Mouse (Mus musculus): ENCODE measurements around the gene Gm28308. TPM values are rescaled to one million over a fixed set of nuclear protein-coding genes. Genes with fewer than 3 reads are reported as not detected.

The Gm28308 gene
- total and polyA plus RNA-seq, 3 experiments = not detected

GRCm38 (mm10) chr6:52167736-52168161, 45.4 kb downstream of the Gm28308 start:
- H3K36me3 ChIP-seq (ENCODE audit: control insufficient read depth, insufficient read depth, low read length) = no peaks in the 10 kb centered on the region
- H3K9ac ChIP-seq (ENCODE audit: low read depth, low read length) = no peak overlapping the region
- 22% methylated on average over 14 of the region's 14 CpGs for WGBS
- TF ChIP-seq EP300 (IDR thresholded peaks at IDR 0.05; ENCODE audit: insufficient read depth, low read depth, low read length) (no peak), CTCF (IDR thresholded peaks at IDR 0.05) (no peak), POLR2A (IDR thresholded peaks at IDR 0.05; ENCODE audit: insufficient read depth, low read depth, low read length) (no peak)
- H3K79me2 ChIP-seq (replicated peaks; ENCODE audit: control insufficient read depth, insufficient read depth, low read length) = no peaks in the 10 kb centered on the region
- peaks cover 24% of the 10 kb centered on the region for H3K27me3 ChIP-seq (ENCODE audit: control insufficient read depth, insufficient read depth, low read length)
- no peak overlapping the region for H3K27ac ChIP-seq
- H3K4me1 ChIP-seq (ENCODE audit: control insufficient read depth, insufficient read depth, low read length) = no peaks in the 10 kb centered on the region
- no peak for DNase-seq
- no peak overlapping the region for H3K4me3 ChIP-seq
- intact Hi-C loops (cut with DNase I) = no loop called here

- no peak for DNase-seq
- Histone ChIP-seq H3K27ac (no peak overlapping the region), H3K36me3 (ENCODE audit: control insufficient read depth, insufficient read depth, low read length) (no peaks in the 10 kb centered on the region), H3K4me1 (ENCODE audit: control insufficient read depth, insufficient read depth, low read length) (no peaks in the 10 kb centered on the region), H3K27me3 (ENCODE audit: control insufficient read depth, insufficient read depth, low read length) (peaks cover 20% of the 10 kb centered on the region), H3K9ac (ENCODE audit: low read depth, low read length) (no peak overlapping the region), H3K4me3 (no peak overlapping the region), H3K79me2 (replicated peaks; ENCODE audit: control insufficient read depth, insufficient read depth, low read length) (no peaks in the 10 kb centered on the region)
- intact Hi-C loops (cut with DNase I) = no loop called here
- 37% methylated on average over 1 of the region's 1 CpGs for WGBS
- TF ChIP-seq EP300 (IDR thresholded peaks at IDR 0.05; ENCODE audit: insufficient read depth, low read depth, low read length) = no peak
- no peak for TF ChIP-seq CTCF (IDR thresholded peaks at IDR 0.05)
- TF ChIP-seq POLR2A (IDR thresholded peaks at IDR 0.05; ENCODE audit: insufficient read depth, low read depth, low read length) = no peak
Observed at GRCm38 (mm10) chr6:52167176-52167575, 46.0 kb downstream of the Gm28308 start.

- intact Hi-C loops (cut with DNase I) = no loop called here
Observed at GRCm38 (mm10) chr6:52166431-52167077, 46.6 kb downstream of the Gm28308 start.

GRCm38 (mm10) chr6:52165441-52166370, 47.4 kb downstream of the Gm28308 start:
- TF ChIP-seq EP300 (IDR thresholded peaks at IDR 0.05; ENCODE audit: insufficient read depth, low read depth, low read length) = no peak
- TF ChIP-seq CTCF (IDR thresholded peaks at IDR 0.05) = no peak
- TF ChIP-seq POLR2A (IDR thresholded peaks at IDR 0.05; ENCODE audit: insufficient read depth, low read depth, low read length) = no peak
- Histone ChIP-seq H3K9ac (ENCODE audit: low read depth, low read length) (no peak overlapping the region), H3K4me1 (ENCODE audit: control insufficient read depth, insufficient read depth, low read length) (no peaks in the 10 kb centered on the region), H3K79me2 (replicated peaks; ENCODE audit: control insufficient read depth, insufficient read depth, low read length) (no peaks in the 10 kb centered on the region), H3K36me3 (ENCODE audit: control insufficient read depth, insufficient read depth, low read length) (no peaks in the 10 kb centered on the region), H3K27me3 (ENCODE audit: control insufficient read depth, insufficient read depth, low read length) (peaks cover 20% of the 10 kb centered on the region), H3K27ac (no peak overlapping the region), H3K4me3 (0 out of 2 replicates have a peak overlapping the region, but pooled peaks have one; percentile 16)
- intact Hi-C loops (cut with DNase I) = no loop called here
- no peak for DNase-seq
- WGBS = 5% methylated on average over 27 of the region's 28 CpGs

More at GRCm38 (mm10) chr6:52166431-52167077, 46.6 kb downstream of the Gm28308 start:
- H3K36me3 ChIP-seq (ENCODE audit: control insufficient read depth, insufficient read depth, low read length) = no peaks in the 10 kb centered on the region
- TF ChIP-seq CTCF (IDR thresholded peaks at IDR 0.05) = no peak
- no peak overlapping the region for H3K9ac ChIP-seq (ENCODE audit: low read depth, low read length)
- H3K4me1 ChIP-seq (ENCODE audit: control insufficient read depth, insufficient read depth, low read length) = no peaks in the 10 kb centered on the region
- 20% methylated on average over 4 of the region's 4 CpGs for WGBS
- H3K79me2 ChIP-seq (replicated peaks; ENCODE audit: control insufficient read depth, insufficient read depth, low read length) = no peaks in the 10 kb centered on the region
- H3K27me3 ChIP-seq (ENCODE audit: control insufficient read depth, insufficient read depth, low read length) = peaks cover 20% of the 10 kb centered on the region
- H3K4me3 ChIP-seq = no peak overlapping the region
- DNase-seq = no peak
- no peak overlapping the region for H3K27ac ChIP-seq

GRCm38 (mm10) chr6:52164626-52165440, 48.3 kb downstream of the Gm28308 start, which contains the start of gene Hoxa2:
Hoxa2 (minus strand) TSS chr6:52164831.
- DNase-seq = no peak
- Histone ChIP-seq H3K4me3 (peak within 1 kb of the TSS; percentile 39), H3K9ac (ENCODE audit: low read depth, low read length) (peak within 1 kb of the TSS; percentile 60), H3K79me2 (replicated peaks; ENCODE audit: control insufficient read depth, insufficient read depth, low read length) (no peaks in the 10 kb centered on the region), H3K27me3 (ENCODE audit: control insufficient read depth, insufficient read depth, low read length) (peaks cover 16% of the 10 kb centered on the region), H3K27ac (peak within 1 kb of the TSS; percentile 45), H3K4me1 (ENCODE audit: control insufficient read depth, insufficient read depth, low read length) (no peaks in the 10 kb centered on the region), H3K36me3 (ENCODE audit: control insufficient read depth, insufficient read depth, low read length) (no peaks in the 10 kb centered on the region)
- TF ChIP-seq POLR2A (IDR thresholded peaks at IDR 0.05; ENCODE audit: insufficient read depth, low read depth, low read length) = no peak
- no peak for TF ChIP-seq CTCF (IDR thresholded peaks at IDR 0.05)
- TF ChIP-seq EP300 (IDR thresholded peaks at IDR 0.05; ENCODE audit: insufficient read depth, low read depth, low read length) = no peak
- WGBS = 3% methylated on average over 25 of the region's 25 CpGs
- intact Hi-C loops (cut with DNase I) = no loop called here

Data from heart, adult 2 months (tissue).